Mouse (Mus musculus) heart, postnatal 0 days (tissue): ENCODE results near the gene Tlk2.

Experiments used
- CTCF ChIP-seq: IDR thresholded peaks from 2 replicates; pipeline ENCODE4 v1.5.1; 2016; ENCODE audit warnings: antibody characterized with exemption, control low read depth, low read depth
- EP300 ChIP-seq: IDR thresholded peaks from 2 replicates; pipeline ENCODE4 v1.6.1; 2016; ENCODE audit warnings: antibody characterized with exemption, low read depth

DNA sequence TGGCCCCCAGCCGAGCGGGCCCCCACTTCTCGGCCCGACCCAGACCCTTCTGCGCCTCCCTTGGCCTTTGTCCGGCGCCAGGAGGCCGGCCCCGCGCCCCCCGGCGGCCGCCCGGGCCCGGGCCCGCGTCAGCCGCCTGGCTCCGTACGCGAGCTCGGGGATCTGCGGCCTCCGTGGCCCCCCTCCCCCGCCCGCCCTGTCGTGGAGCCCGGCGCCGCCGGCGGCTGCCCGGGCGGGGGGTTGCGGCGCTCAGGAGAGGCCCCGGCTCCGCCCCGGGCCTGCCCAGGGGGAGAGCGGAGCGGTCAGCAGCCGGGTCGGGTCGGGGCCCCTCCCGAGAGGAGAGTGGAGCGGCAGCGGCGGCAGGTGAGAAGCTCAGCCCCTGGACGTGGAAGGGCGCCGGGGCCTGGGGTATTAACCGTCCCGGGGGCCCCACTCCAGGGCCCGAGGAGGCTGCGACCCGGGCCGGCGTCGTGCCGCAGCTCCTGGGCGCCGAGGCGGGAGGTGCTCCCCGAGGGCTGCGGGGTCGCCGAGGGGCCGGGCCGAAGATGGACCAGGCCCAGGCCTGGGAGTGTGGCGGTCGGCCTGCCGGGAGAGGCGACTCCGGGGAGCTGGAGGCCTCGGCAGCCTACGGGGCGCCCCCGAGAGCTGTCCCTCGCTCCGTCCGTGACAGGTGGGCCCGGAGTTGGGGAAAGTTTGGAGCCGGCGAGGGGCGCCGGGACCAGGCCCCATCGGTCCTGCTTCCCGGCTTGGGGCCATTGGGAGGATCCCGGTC is 3.3 kb downstream of the Tlk2 start:
- TF ChIP-seq CTCF, result no peak
- TF ChIP-seq EP300, result no peak
